Mouse (Mus musculus) kidney, postnatal 0 days (tissue): ENCODE data around the gene Clcn2. TPM values are rescaled to one million over a fixed set of nuclear protein-coding genes. Genes with fewer than 3 reads are reported as not detected.

ENCODE experiments used
- ATAC-seq: fragments of 200-750 bp; cut with Nextera tagmentation; replicated peaks from 2 replicates; pipeline ENCODE4 v1.8.0; 2017; ENCODE audit warnings: low read depth, moderate number of reproducible peaks, moderate TSS enrichment, moderate library complexity; ENCODE audit not compliant: low FRiP score
- DNase-seq: peaks from one replicate; pipeline ENCODE4 v3.0.0-alpha.2; 2016; ENCODE audit warnings: low spot score
- H3K27ac ChIP-seq: fragments of 300-500 bp; sonication (generic); 2 replicates; pipeline ENCODE4 v1.5.1; 2014; ENCODE audit warnings: mild to moderate bottlenecking
- H3K27me3 ChIP-seq: fragments of 300-500 bp; sonication (generic); 2 replicates; pipeline ENCODE4 v1.6.1; 2014; ENCODE audit warnings: low read length, mixed read lengths; ENCODE audit not compliant: insufficient read depth
- H3K36me3 ChIP-seq: fragments of 300-500 bp; sonication (generic); 2 replicates; pipeline ENCODE4 v1.6.1; 2014; ENCODE audit warnings: low read length, mixed read lengths; ENCODE audit not compliant: insufficient read depth
- H3K4me1 ChIP-seq: fragments of 300-500 bp; sonication (generic); replicated peaks from 2 replicates; pipeline ENCODE4 v1.6.1; 2014; ENCODE audit warnings: antibody characterized with exemption, low read length, mixed read lengths; ENCODE audit not compliant: insufficient read depth
- H3K4me2 ChIP-seq: fragments of 300-500 bp; sonication (generic); 2 replicates; pipeline ENCODE4 v1.6.1; 2014; ENCODE audit warnings: mild to moderate bottlenecking, low read length, moderate library complexity, mixed read lengths
- H3K4me3 ChIP-seq: fragments of 300-500 bp; sonication (generic); replicated peaks from 2 replicates; pipeline ENCODE4 v1.5.1; 2014; ENCODE audit warnings: low read depth, low read length
- H3K9ac ChIP-seq: fragments of 300-500 bp; sonication (generic); 2 replicates; pipeline ENCODE4 v1.6.1; 2014; ENCODE audit warnings: low read depth, low read length
- H3K9me3 ChIP-seq: fragments of 300-500 bp; sonication (generic); replicated peaks from 2 replicates; pipeline ENCODE4 v1.6.1; 2016; ENCODE audit warnings: low read length, inconsistent platforms, mixed read lengths
- CTCF ChIP-seq: IDR thresholded peaks from 2 replicates; pipeline ENCODE4 v1.5.1; 2016; ENCODE audit warnings: antibody characterized with exemption, low read depth, mild to moderate bottlenecking, moderate library complexity
- WGBS: fragments of 180-500 bp; shearing (Covaris S2); extraction: QIAGEN DNeasy Blood & Tissue Kit; methylation state at CpG from one replicate; pipeline ENCODE4 v1.1.7; 2014; 5-methylcytosine and 5-hydroxymethylcytosine counted together
- polyA plus RNA-seq: library from polyadenylated mRNA; unstranded; fragments of >200 nt; fragmentation: Nextera tagmentation; extraction: Ambion mirVana; gene quantifications from 2 replicates; pipeline ENCODE4 v1.2.1, GENCODE M21; 2015

Gene Clcn2
- polyA plus RNA-seq, 1 experiment from 2014 or later = 10.7 TPM

- Histone ChIP-seq H3K27ac (no peak overlapping the region), H3K4me2 (no peak overlapping the region; the same call in 1 of the 2 replicates), H3K27me3 (no peaks in the 10 kb centered on the region), H3K4me1 (no peaks in the 10 kb centered on the region), H3K4me3 (no peak overlapping the region), H3K9ac (no peak overlapping the region), H3K9me3 (no peaks in the 10 kb centered on the region), H3K36me3 (peaks cover 37% of the 10 kb centered on the region)
- TF ChIP-seq CTCF = 0 out of 2 replicates have a peak, but pooled peaks have one; percentile 12
- no peak for DNase-seq
- ATAC-seq = no peak
- 60% methylated on average over 2 of the region's 2 CpGs for WGBS
Measured at GRCm38 (mm10) chr16:20653315-20653714, 64.2 kb downstream of the Clcn2 start.

Other genes with a start within 250 kb of the Clcn2 start
- 76.0 and 85.1 TPM in 2 replicates for gene Eif2b5, start 218.9 kb downstream of the Clcn2 start, polyA plus RNA-seq
- gene Dvl3, start 200.8 kb downstream of the Clcn2 start, polyA plus RNA-seq = 15.7 and 16.5 TPM in 2 replicates
- gene Ap2m1, start 182.3 kb downstream of the Clcn2 start, polyA plus RNA-seq = 605 and 673 TPM in 2 replicates
- 51.6 and 53.6 TPM in 2 replicates for gene Abcf3, start 169.2 kb downstream of the Clcn2 start, polyA plus RNA-seq
- gene Vwa5b2, start 128.3 kb downstream of the Clcn2 start, polyA plus RNA-seq = 0.38 and 0.43 TPM in 2 replicates
- 27.8 and 28.6 TPM in 2 replicates for gene Eef1akmt4, start 106.2 kb downstream of the Clcn2 start, polyA plus RNA-seq
- gene Gm49333, start 106.1 kb downstream of the Clcn2 start, polyA plus RNA-seq = 0.34 TPM in 1 of 2 replicates, not detected in the other
- 35.9 and 36.5 TPM in 2 replicates for gene Alg3, start 106.0 kb downstream of the Clcn2 start, polyA plus RNA-seq
- gene Camk2n2, start 96.5 kb downstream of the Clcn2 start, polyA plus RNA-seq = 0.72 and 0.79 TPM in 2 replicates
- 1.2 and 1.6 TPM in 2 replicates for gene Ece2, start 87.9 kb downstream of the Clcn2 start, polyA plus RNA-seq
- 212 and 246 TPM in 2 replicates for gene Psmd2, start 66.1 kb downstream of the Clcn2 start, polyA plus RNA-seq
- 115 and 119 TPM in 2 replicates for gene Eif4g1, start 49.4 kb downstream of the Clcn2 start, polyA plus RNA-seq
- gene Fam131a, start 24.5 kb downstream of the Clcn2 start, polyA plus RNA-seq = 6.4 and 6.9 TPM in 2 replicates
- 98.6 and 105 TPM in 2 replicates for gene Polr2h, start 81 bp downstream of the Clcn2 start, polyA plus RNA-seq
- gene Chrd, start 15.4 kb upstream of the Clcn2 start, polyA plus RNA-seq = 2.7 and 2.9 TPM in 2 replicates
- 0.62 and 0.83 TPM in 2 replicates for gene Thpo, start 16.8 kb upstream of the Clcn2 start, polyA plus RNA-seq